Mouse (Mus musculus) midbrain, embryonic 10.5 days (tissue): ENCODE results near the gene Hba-a1. TPM values are rescaled to one million over a fixed set of nuclear protein-coding genes. Genes with fewer than 3 reads are reported as not detected.
A peak's percentile ranks its signal among the peaks of the same experiment; 100 is the strongest.

ENCODE experiments used
- DNase-seq: peaks from one replicate; pipeline ENCODE4 v3.0.0-alpha.2; 2017; ENCODE audit warnings: low spot score
- H3K27ac ChIP-seq: fragments of 300-500 bp; sonication (generic); replicated peaks from 2 replicates; pipeline ENCODE4 v1.5.1; 2016; ENCODE audit warnings: mild to moderate bottlenecking
- H3K27me3 ChIP-seq: fragments of 300-500 bp; sonication (generic); 2 replicates; pipeline ENCODE4 v1.6.1; 2016; ENCODE audit warnings: low read depth, mild to moderate bottlenecking; ENCODE audit not compliant: poor library complexity, severe bottlenecking
- H3K36me3 ChIP-seq: fragments of 300-500 bp; sonication (generic); 2 replicates; pipeline ENCODE4 v1.6.1; 2016; ENCODE audit warnings: mild to moderate bottlenecking, moderate library complexity
- H3K4me1 ChIP-seq: fragments of 300-500 bp; sonication (generic); 2 replicates; pipeline ENCODE4 v1.6.1; 2016
- H3K4me3 ChIP-seq: fragments of 300-500 bp; sonication (generic); 2 replicates; pipeline ENCODE4 v1.5.1; 2016; ENCODE audit warnings: mild to moderate bottlenecking, moderate library complexity
- H3K9me3 ChIP-seq: fragments of 300-500 bp; sonication (generic); replicated peaks from 2 replicates; pipeline ENCODE4 v1.6.1; 2016; ENCODE audit warnings: mild to moderate bottlenecking
- WGBS: fragments of 180-500 bp; shearing (Covaris S2); methylation state at CpG from one replicate; pipeline ENCODE4 v1.1.7; 2016; 5-methylcytosine and 5-hydroxymethylcytosine counted together
- polyA plus RNA-seq: library from polyadenylated mRNA; unstranded; fragments of >200 nt; fragmentation: Nextera tagmentation; extraction: Ambion mirVana; gene quantifications from 2 replicates; pipeline ENCODE4 v1.2.1, GENCODE M21; 2016

Gene Hba-a1
- polyA plus RNA-seq, 1 experiment from 2014 or later: 2,239 TPM

- H3K9me3 ChIP-seq: no peaks in the 10 kb centered on the region
- 0 out of 2 replicates have a peak overlapping the region, but pooled peaks have one; percentile 19 for H3K27ac ChIP-seq
- no peak for DNase-seq
- peaks cover 94% of the 10 kb centered on the region for H3K36me3 ChIP-seq
- WGBS: 98% methylated on average over 1 of the region's 1 CpGs
- no peaks in the 10 kb centered on the region for H3K27me3 ChIP-seq
- no peaks in the 10 kb centered on the region for H3K4me1 ChIP-seq
- H3K4me3 ChIP-seq: no peak overlapping the region
Measured at GRCm38 (mm10) chr11:32244617-32245016, 38.7 kb upstream of the Hba-a1 start.

GRCm38 (mm10) chr11:32245614-32246013 is 37.7 kb upstream of the Hba-a1 start:
- peaks cover 94% of the 10 kb centered on the region for H3K36me3 ChIP-seq

GRCm38 (mm10) chr11:32247068-32247467 is 36.2 kb upstream of the Hba-a1 start:
- Histone ChIP-seq H3K27ac (no peak overlapping the region), H3K36me3 (peaks cover 94% of the 10 kb centered on the region), H3K9me3 (no peaks in the 10 kb centered on the region), H3K27me3 (no peaks in the 10 kb centered on the region), H3K4me1 (no peaks in the 10 kb centered on the region), H3K4me3 (no peak overlapping the region)
- DNase-seq: no peak

More at GRCm38 (mm10) chr11:32245614-32246013, 37.7 kb upstream of the Hba-a1 start:
- Histone ChIP-seq H3K4me1 (no peaks in the 10 kb centered on the region), H3K9me3 (no peaks in the 10 kb centered on the region), H3K4me3 (no peak overlapping the region), H3K27me3 (no peaks in the 10 kb centered on the region), H3K27ac (no peak overlapping the region)
- no peak for DNase-seq
- WGBS: 95% methylated on average over 6 of the region's 6 CpGs

- Histone ChIP-seq H3K27me3 (no peaks in the 10 kb centered on the region), H3K9me3 (no peaks in the 10 kb centered on the region), H3K4me1 (no peaks in the 10 kb centered on the region), H3K27ac (no peak overlapping the region), H3K4me3 (no peak overlapping the region), H3K36me3 (peaks cover 95% of the 10 kb centered on the region)
- WGBS: 85% methylated on average over 3 of the region's 3 CpGs
- no peak for DNase-seq
Measured at GRCm38 (mm10) chr11:32248350-32248749, 35.0 kb upstream of the Hba-a1 start.

GRCm38 (mm10) chr11:32250880-32251763 is 32.2 kb upstream of the Hba-a1 start:
- H3K4me1 ChIP-seq: no peaks in the 10 kb centered on the region
- WGBS: 90% methylated on average over 8 of the region's 8 CpGs
- H3K36me3 ChIP-seq: peaks cover 95% of the 10 kb centered on the region
- no peak for DNase-seq
- H3K9me3 ChIP-seq: no peaks in the 10 kb centered on the region
- H3K4me3 ChIP-seq: no peak overlapping the region
- no peaks in the 10 kb centered on the region for H3K27me3 ChIP-seq
- 0 out of 2 replicates have a peak overlapping the region, but pooled peaks have one; percentile 33 for H3K27ac ChIP-seq

GRCm38 (mm10) chr11:32253121-32253520 is 30.2 kb upstream of the Hba-a1 start:
- Histone ChIP-seq H3K36me3 (peaks cover 82% of the 10 kb centered on the region), H3K4me3 (no peak overlapping the region), H3K27ac (no peak overlapping the region), H3K9me3 (no peaks in the 10 kb centered on the region), H3K27me3 (no peaks in the 10 kb centered on the region), H3K4me1 (no peaks in the 10 kb centered on the region)
- WGBS: 100% methylated on average over 1 of the region's 1 CpGs
- no peak for DNase-seq

- H3K27ac ChIP-seq: 0 out of 2 replicates have a peak overlapping the region, but pooled peaks have one; percentile 52
- 97% methylated on average over 1 of the region's 1 CpGs for WGBS
- H3K27me3 ChIP-seq: no peaks in the 10 kb centered on the region
Measured at GRCm38 (mm10) chr11:32256146-32256545, 27.2 kb upstream of the Hba-a1 start.

GRCm38 (mm10) chr11:32256566-32256965 is 26.7 kb upstream of the Hba-a1 start:
- Histone ChIP-seq H3K4me3 (no peak overlapping the region), H3K27me3 (no peaks in the 10 kb centered on the region), H3K9me3 (no peaks in the 10 kb centered on the region), H3K36me3 (peaks cover 76% of the 10 kb centered on the region), H3K27ac (peak overlapping the region; percentile 52; the same call in 1 of the 2 replicates), H3K4me1 (no peaks in the 10 kb centered on the region)
- DNase-seq: no peak
- 90% methylated on average over 3 of the region's 3 CpGs for WGBS

More at GRCm38 (mm10) chr11:32256146-32256545, 27.2 kb upstream of the Hba-a1 start:
- Histone ChIP-seq H3K4me3 (no peak overlapping the region), H3K9me3 (no peaks in the 10 kb centered on the region), H3K36me3 (peaks cover 79% of the 10 kb centered on the region), H3K4me1 (no peaks in the 10 kb centered on the region)
- DNase-seq: no peak

GRCm38 (mm10) chr11:32262674-32263415 is 20.5 kb upstream of the Hba-a1 start:
- Histone ChIP-seq H3K27me3 (no peaks in the 10 kb centered on the region), H3K4me1 (peaks cover 16% of the 10 kb centered on the region), H3K4me3 (no peak overlapping the region), H3K36me3 (peaks cover 42% of the 10 kb centered on the region), H3K27ac (no peak overlapping the region), H3K9me3 (no peaks in the 10 kb centered on the region)
- DNase-seq: no peak
- 90% methylated on average over 10 of the region's 10 CpGs for WGBS

- Histone ChIP-seq H3K27me3 (0 out of 2 replicates have a peak, but pooled peaks cover 5% of the 10 kb centered on the region), H3K4me1 (peaks cover 21% of the 10 kb centered on the region), H3K36me3 (peaks cover 25% of the 10 kb centered on the region), H3K9me3 (no peaks in the 10 kb centered on the region), H3K4me3 (no peak overlapping the region), H3K27ac (no peak overlapping the region)
- whole genome bisulfite sequencing: 94% methylated on average over 3 of the region's 3 CpGs
- DNase-seq: no peak
Measured at GRCm38 (mm10) chr11:32265117-32265738, 18.1 kb upstream of the Hba-a1 start.

- Histone ChIP-seq H3K27me3 (0 out of 2 replicates have a peak, but pooled peaks cover 5% of the 10 kb centered on the region), H3K4me1 (peaks cover 21% of the 10 kb centered on the region), H3K4me3 (peak overlapping the region; percentile 14; the same call in 1 of the 2 replicates), H3K9me3 (no peaks in the 10 kb centered on the region), H3K27ac (0 out of 2 replicates have a peak overlapping the region, but pooled peaks have one; percentile 17), H3K36me3 (peaks cover 15% of the 10 kb centered on the region)
- 95% methylated on average over 6 of the region's 6 CpGs for WGBS
- DNase-seq: no peak
Measured at GRCm38 (mm10) chr11:32266194-32266593, 17.1 kb upstream of the Hba-a1 start.

GRCm38 (mm10) chr11:32266776-32267175 is 16.5 kb upstream of the Hba-a1 start:
- H3K27ac ChIP-seq: peak overlapping the region; percentile 97
- 32% methylated on average over 6 of the region's 6 CpGs for WGBS
- DNase-seq: no peak
- H3K4me3 ChIP-seq: peak overlapping the region; percentile 78
- H3K9me3 ChIP-seq: no peaks in the 10 kb centered on the region
- peaks cover 21% of the 10 kb centered on the region for H3K4me1 ChIP-seq
- H3K27me3 ChIP-seq: 0 out of 2 replicates have a peak, but pooled peaks cover 9% of the 10 kb centered on the region
- H3K36me3 ChIP-seq: peaks cover 13% of the 10 kb centered on the region
